Mouse (Mus musculus) midbrain, postnatal 0 days (tissue): ENCODE data around the gene Angptl4. TPM values are rescaled to one million over a fixed set of nuclear protein-coding genes. Genes with fewer than 3 reads are reported as not detected.

Experiments used
- ATAC-seq: fragments of 200-750 bp; cut with Nextera tagmentation; 2 replicates; pipeline ENCODE4 v1.8.0; 2017; ENCODE audit warnings: moderate number of reproducible peaks, mild to moderate bottlenecking, moderate TSS enrichment, moderate library complexity; ENCODE audit not compliant: low FRiP score
- DNase-seq: peaks from one replicate; pipeline ENCODE4 v3.0.0-alpha.2; 2015; ENCODE audit warnings: low spot score
- H3K27ac ChIP-seq: fragments of 300-500 bp; sonication (generic); 2 replicates; pipeline ENCODE4 v1.5.1; 2014; ENCODE audit warnings: low read depth, mild to moderate bottlenecking, low read length, mixed read lengths
- H3K27me3 ChIP-seq: fragments of 300-500 bp; sonication (generic); 2 replicates; pipeline ENCODE4 v1.6.1; 2014; ENCODE audit warnings: low read length, control low read depth, mixed read lengths; ENCODE audit not compliant: insufficient read depth
- H3K36me3 ChIP-seq: fragments of 300-500 bp; sonication (generic); 2 replicates; pipeline ENCODE4 v1.6.1; 2014; ENCODE audit warnings: low read length, control low read depth, mixed read lengths; ENCODE audit not compliant: insufficient read depth
- H3K4me1 ChIP-seq: fragments of 300-500 bp; sonication (generic); 2 replicates; pipeline ENCODE4 v1.6.1; 2014; ENCODE audit warnings: mild to moderate bottlenecking, control low read depth, antibody characterized with exemption, low read length, mixed read lengths; ENCODE audit not compliant: insufficient read depth
- H3K4me2 ChIP-seq: fragments of 300-500 bp; sonication (generic); 2 replicates; pipeline ENCODE4 v1.6.1; 2014; ENCODE audit warnings: low read depth, mild to moderate bottlenecking, low read length, mixed read lengths; ENCODE audit not compliant: poor library complexity, severe bottlenecking
- H3K4me3 ChIP-seq: fragments of 300-500 bp; sonication (generic); 2 replicates; pipeline ENCODE4 v1.5.1; 2014; ENCODE audit warnings: low read depth, mild to moderate bottlenecking, low read length, moderate library complexity
- H3K9ac ChIP-seq: fragments of 300-500 bp; sonication (generic); replicated peaks from 2 replicates; pipeline ENCODE4 v1.6.1; 2014; ENCODE audit warnings: mild to moderate bottlenecking, low read length, moderate library complexity, mixed read lengths; ENCODE audit not compliant: poor library complexity, severe bottlenecking
- H3K9me3 ChIP-seq: fragments of 300-500 bp; sonication (generic); 2 replicates; pipeline ENCODE4 v1.6.1; 2016; ENCODE audit warnings: low read length, control low read depth
- CTCF ChIP-seq: IDR thresholded peaks from 2 replicates; pipeline ENCODE4 v1.5.1; 2016; ENCODE audit warnings: antibody characterized with exemption, mild to moderate bottlenecking
- WGBS: fragments of 180-500 bp; shearing (Covaris S2); extraction: QIAGEN DNeasy Blood & Tissue Kit; methylation state at CpG from one replicate; pipeline ENCODE4 v1.1.7; 2014; 5-methylcytosine and 5-hydroxymethylcytosine counted together
- polyA plus RNA-seq: library from polyadenylated mRNA; unstranded; fragments of >200 nt; fragmentation: Nextera tagmentation; extraction: Ambion mirVana; gene quantifications from 2 replicates; pipeline ENCODE4 v1.2.1, GENCODE M21; 2015
- total RNA-seq: library from RNA; depleted of rRNA; stranded (reverse); fragments of >200 nt; gene quantifications from 2 replicates; pipeline ENCODE4 v1.2.3, GENCODE M21; 2014; rRNA removed

The Angptl4 gene
- total and polyA plus RNA-seq, 2 experiments from 2014 or later, result 22.5 to 27.5 TPM

GRCm38 (mm10) chr17:33728396-33728795 lies 53.2 kb downstream of the Angptl4 start:
- ATAC-seq, result no peak
- Histone ChIP-seq H3K4me2 (no peak overlapping the region), H3K4me1 (no peaks in the 10 kb centered on the region), H3K9me3 (no peaks in the 10 kb centered on the region), H3K27me3 (no peaks in the 10 kb centered on the region), H3K9ac (no peak overlapping the region), H3K36me3 (no peaks in the 10 kb centered on the region), H3K4me3 (no peak overlapping the region), H3K27ac (no peak overlapping the region)
- 78% methylated on average over 2 of the region's 2 CpGs for WGBS
- no peak for TF ChIP-seq CTCF
- DNase-seq, result no peak

Other genes with a start within 250 kb of the Angptl4 start
- 1.3 TPM in 2 replicates for gene Myo1f, start 226.1 kb downstream of the Angptl4 start, total RNA-seq
- 1.2 TPM in 2 replicates for gene Myo1f, start 226.1 kb downstream of the Angptl4 start, polyA plus RNA-seq
- 43.8 and 58.8 TPM in 2 replicates for gene Zfp414, start 152.7 kb downstream of the Angptl4 start, total RNA-seq
- 89.1 and 96.0 TPM in 2 replicates for gene Zfp414, start 152.7 kb downstream of the Angptl4 start, polyA plus RNA-seq
- not detected in 2 replicates for gene Pram1, start 143.8 kb downstream of the Angptl4 start, total RNA-seq
- gene Pram1, start 143.8 kb downstream of the Angptl4 start, polyA plus RNA-seq, result 0.41 TPM in 1 of 2 replicates, not detected in the other
- gene Hnrnpm, start 95.0 kb downstream of the Angptl4 start, total RNA-seq, result 48.7 and 58.1 TPM in 2 replicates
- gene Hnrnpm, start 95.0 kb downstream of the Angptl4 start, polyA plus RNA-seq, result 113 and 124 TPM in 2 replicates
- 90.1 and 100 TPM in 2 replicates for gene March2, start 63.2 kb downstream of the Angptl4 start, total RNA-seq
- 65.2 and 65.9 TPM in 2 replicates for gene March2, start 63.2 kb downstream of the Angptl4 start, polyA plus RNA-seq
- 120 and 158 TPM in 2 replicates for gene Rab11b, start 21.3 kb downstream of the Angptl4 start, total RNA-seq
- 607 and 619 TPM in 2 replicates for gene Rab11b, start 21.3 kb downstream of the Angptl4 start, polyA plus RNA-seq
- 19.8 and 38.4 TPM in 2 replicates for gene Kank3, start 28.7 kb upstream of the Angptl4 start, total RNA-seq
- 46.2 and 50.0 TPM in 2 replicates for gene Kank3, start 28.7 kb upstream of the Angptl4 start, polyA plus RNA-seq
- 348 and 379 TPM in 2 replicates for gene Rps28, start 42.7 kb upstream of the Angptl4 start, total RNA-seq
- 513 and 564 TPM in 2 replicates for gene Rps28, start 42.7 kb upstream of the Angptl4 start, polyA plus RNA-seq
- gene Ndufa7, start 42.7 kb upstream of the Angptl4 start, total RNA-seq, result 211 and 345 TPM in 2 replicates
- gene Ndufa7, start 42.7 kb upstream of the Angptl4 start, polyA plus RNA-seq, result 501 and 560 TPM in 2 replicates
- gene Cd320, start 61.3 kb upstream of the Angptl4 start, total RNA-seq, result 24.4 and 26.7 TPM in 2 replicates
- gene Cd320, start 61.3 kb upstream of the Angptl4 start, polyA plus RNA-seq, result 46.8 and 50.0 TPM in 2 replicates
- gene Gm7029, start 92.0 kb upstream of the Angptl4 start, total RNA-seq, result not detected in 2 replicates
- not detected in 2 replicates for gene Gm7029, start 92.0 kb upstream of the Angptl4 start, polyA plus RNA-seq
- 4.3 and 5.0 TPM in 2 replicates for gene Kifc1, start 108.8 kb upstream of the Angptl4 start, total RNA-seq
- gene Kifc1, start 108.8 kb upstream of the Angptl4 start, polyA plus RNA-seq, result 1.4 and 2.2 TPM in 2 replicates
- 0.22 and 0.33 TPM in 2 replicates for gene Platr17, start 123.3 kb upstream of the Angptl4 start, total RNA-seq
- 1.4 and 1.5 TPM in 2 replicates for gene Platr17, start 123.3 kb upstream of the Angptl4 start, polyA plus RNA-seq
- 52.3 and 55.7 TPM in 2 replicates for gene Daxx, start 127.6 kb upstream of the Angptl4 start, total RNA-seq
- gene Daxx, start 127.6 kb upstream of the Angptl4 start, polyA plus RNA-seq, result 42.9 and 44.3 TPM in 2 replicates
- 41.4 and 44.4 TPM in 2 replicates for gene Tapbp, start 134.1 kb upstream of the Angptl4 start, total RNA-seq
- 29.0 and 29.1 TPM in 2 replicates for gene Tapbp, start 134.1 kb upstream of the Angptl4 start, polyA plus RNA-seq
- 44.3 and 50.9 TPM in 2 replicates for gene Zbtb22, start 134.1 kb upstream of the Angptl4 start, total RNA-seq
- gene Zbtb22, start 134.1 kb upstream of the Angptl4 start, polyA plus RNA-seq, result 18.5 and 18.6 TPM in 2 replicates
- gene Rgl2, start 147.7 kb upstream of the Angptl4 start, total RNA-seq, result 81.8 and 83.0 TPM in 2 replicates
- 33.1 and 38.2 TPM in 2 replicates for gene Rgl2, start 147.7 kb upstream of the Angptl4 start, polyA plus RNA-seq
- gene Pfdn6, start 158.5 kb upstream of the Angptl4 start, total RNA-seq, result 47.9 and 60.9 TPM in 2 replicates
- 170 and 185 TPM in 2 replicates for gene Pfdn6, start 158.5 kb upstream of the Angptl4 start, polyA plus RNA-seq
- 14.3 and 15.7 TPM in 2 replicates for gene Wdr46, start 158.8 kb upstream of the Angptl4 start, total RNA-seq
- gene Wdr46, start 158.8 kb upstream of the Angptl4 start, polyA plus RNA-seq, result 14.6 and 17.3 TPM in 2 replicates
- 8.6 and 14.1 TPM in 2 replicates for gene B3galt4, start 169.7 kb upstream of the Angptl4 start, total RNA-seq
- 11.1 and 14.0 TPM in 2 replicates for gene B3galt4, start 169.7 kb upstream of the Angptl4 start, polyA plus RNA-seq
- gene Vps52, start 174.0 kb upstream of the Angptl4 start, total RNA-seq, result 39.5 and 46.1 TPM in 2 replicates
- gene Vps52, start 174.0 kb upstream of the Angptl4 start, polyA plus RNA-seq, result 65.8 and 68.6 TPM in 2 replicates
- 742 and 975 TPM in 2 replicates for gene Rps18, start 174.2 kb upstream of the Angptl4 start, total RNA-seq
- gene Rps18, start 174.2 kb upstream of the Angptl4 start, polyA plus RNA-seq, result 751 and 769 TPM in 2 replicates
- gene H2-K1, start 218.5 kb upstream of the Angptl4 start, total RNA-seq, result 19.0 and 21.2 TPM in 2 replicates
- gene H2-K1, start 218.5 kb upstream of the Angptl4 start, polyA plus RNA-seq, result 17.0 and 22.2 TPM in 2 replicates
- gene Ring1, start 242.8 kb upstream of the Angptl4 start, total RNA-seq, result 19.5 and 23.4 TPM in 2 replicates
- 17.3 and 19.5 TPM in 2 replicates for gene Ring1, start 242.8 kb upstream of the Angptl4 start, polyA plus RNA-seq
- 58.4 and 67.6 TPM in 2 replicates for gene H2-Ke6, start 246.2 kb upstream of the Angptl4 start, total RNA-seq
- 53.6 and 54.7 TPM in 2 replicates for gene H2-Ke6, start 246.2 kb upstream of the Angptl4 start, polyA plus RNA-seq
- gene Slc39a7, start 249.9 kb upstream of the Angptl4 start, total RNA-seq, result 170 and 229 TPM in 2 replicates
- gene Slc39a7, start 249.9 kb upstream of the Angptl4 start, polyA plus RNA-seq, result 152 and 156 TPM in 2 replicates
- 53.6 and 61.2 TPM in 2 replicates for gene Rxrb, start 250.0 kb upstream of the Angptl4 start, total RNA-seq
- gene Rxrb, start 250.0 kb upstream of the Angptl4 start, polyA plus RNA-seq, result 52.7 and 53.7 TPM in 2 replicates